Mouse (Mus musculus) midbrain, embryonic 12.5 days (tissue): ENCODE results near the gene Maml1. TPM values are rescaled to one million over a fixed set of nuclear protein-coding genes. Genes with fewer than 3 reads are reported as not detected.
"Not testable (repeated sequence)": the region's sequence is repeated elsewhere in the genome, so short reads cannot be mapped to it uniquely, and the experiment has no call there.

Experiments used
- ATAC-seq: fragments of 200-750 bp; cut with Nextera tagmentation; 2 replicates; pipeline ENCODE4 v1.8.0; 2017; ENCODE audit warnings: low read depth, moderate TSS enrichment, moderate library complexity; ENCODE audit not compliant: low FRiP score
- H3K27ac ChIP-seq: fragments of 300-500 bp; sonication (generic); replicated peaks from 2 replicates; pipeline ENCODE4 v1.5.1; 2016; ENCODE audit warnings: mild to moderate bottlenecking
- H3K27me3 ChIP-seq: fragments of 300-500 bp; sonication (generic); 2 replicates; pipeline ENCODE4 v1.6.1; 2016; ENCODE audit warnings: mild to moderate bottlenecking
- H3K36me3 ChIP-seq: fragments of 300-500 bp; sonication (generic); 2 replicates; pipeline ENCODE4 v1.6.1; 2016
- H3K4me1 ChIP-seq: fragments of 300-500 bp; sonication (generic); 2 replicates; pipeline ENCODE4 v1.6.1; 2016
- H3K4me2 ChIP-seq: fragments of 300-500 bp; sonication (generic); replicated peaks from 2 replicates; pipeline ENCODE4 v1.6.1; 2016; ENCODE audit warnings: mild to moderate bottlenecking, moderate library complexity
- H3K4me3 ChIP-seq: fragments of 300-500 bp; sonication (generic); 2 replicates; pipeline ENCODE4 v1.5.1; 2016; ENCODE audit warnings: mild to moderate bottlenecking
- H3K9ac ChIP-seq: fragments of 300-500 bp; sonication (generic); replicated peaks from 2 replicates; pipeline ENCODE4 v1.6.1; 2016; ENCODE audit warnings: mild to moderate bottlenecking, moderate library complexity
- H3K9me3 ChIP-seq: fragments of 300-500 bp; sonication (generic); 2 replicates; pipeline ENCODE4 v1.6.1; 2016; ENCODE audit warnings: mild to moderate bottlenecking
- WGBS: fragments of 180-500 bp; shearing (Covaris S2); methylation state at CpG from one replicate; pipeline ENCODE4 v1.1.7; 2016; 5-methylcytosine and 5-hydroxymethylcytosine counted together
- polyA plus RNA-seq: library from polyadenylated mRNA; unstranded; fragments of >200 nt; fragmentation: Nextera tagmentation; extraction: Ambion mirVana; gene quantifications from 2 replicates; pipeline ENCODE4 v1.2.1, GENCODE M21; 2016

Maml1 gene
- polyA plus RNA-seq, 1 experiment from 2014 or later = 6.6 TPM

DNA sequence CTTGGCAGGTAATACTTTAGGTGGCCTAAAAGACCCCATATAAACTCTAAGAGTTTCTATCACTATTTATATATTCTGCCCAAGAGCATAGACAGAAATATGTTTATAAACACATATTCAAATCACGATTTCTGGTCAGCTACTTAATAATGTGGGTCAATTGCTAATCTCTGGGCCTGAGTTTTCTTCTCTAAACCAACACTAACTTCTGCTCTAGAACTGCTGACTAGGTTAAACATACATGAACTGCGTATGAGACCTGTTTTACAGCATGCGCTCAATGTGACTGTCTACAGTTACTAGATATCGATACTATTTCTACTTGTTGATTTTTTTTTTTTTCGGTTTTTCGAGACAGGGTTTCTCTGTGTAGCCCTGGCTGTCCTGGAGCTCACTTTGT is 29.1 kb upstream of the Maml1 start:
- Histone ChIP-seq H3K9me3 (no peaks in the 10 kb centered on the region), H3K4me1 (peaks cover 25% of the 10 kb centered on the region)
- WGBS = 97% methylated on average over 6 of the region's 6 CpGs

DNA sequence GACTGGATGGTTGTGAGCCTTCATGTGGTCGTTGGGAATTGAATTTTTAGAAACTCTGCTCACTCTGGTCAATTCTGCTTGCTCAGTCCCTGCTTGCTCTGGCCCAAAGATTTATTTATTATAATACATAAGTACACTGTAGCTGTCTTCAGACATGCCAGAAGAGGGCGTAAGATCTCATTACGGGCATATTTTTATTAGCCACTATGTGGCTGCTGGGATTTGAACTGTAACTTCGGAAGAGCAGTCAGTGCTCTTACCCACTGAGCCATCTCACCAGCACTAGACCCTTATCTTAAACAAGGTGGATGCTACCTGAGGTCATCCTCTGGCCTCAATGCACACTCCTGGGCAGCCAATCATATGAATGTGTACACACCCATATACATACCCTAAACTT is 27.2 kb upstream of the Maml1 start:
- not testable (repeated sequence) for H3K4me3 ChIP-seq, H3K9me3 ChIP-seq, H3K4me2 ChIP-seq, H3K27ac ChIP-seq, H3K36me3 ChIP-seq, H3K27me3 ChIP-seq, ATAC-seq, H3K9ac ChIP-seq
- H3K4me1 ChIP-seq = peaks cover 20% of the 10 kb centered on the region
- WGBS = 92% methylated on average over 4 of the region's 4 CpGs

More for the DNA sequence above, 29.1 kb upstream of the Maml1 start:
- H3K4me2 ChIP-seq = no peak overlapping the region
- H3K36me3 ChIP-seq = 0 out of 2 replicates have a peak, but pooled peaks cover 3% of the 10 kb centered on the region
- H3K27ac ChIP-seq = no peak overlapping the region
- ATAC-seq = no peak
- no peak overlapping the region for H3K4me3 ChIP-seq
- H3K27me3 ChIP-seq = no peaks in the 10 kb centered on the region
- no peak overlapping the region for H3K9ac ChIP-seq

DNA sequence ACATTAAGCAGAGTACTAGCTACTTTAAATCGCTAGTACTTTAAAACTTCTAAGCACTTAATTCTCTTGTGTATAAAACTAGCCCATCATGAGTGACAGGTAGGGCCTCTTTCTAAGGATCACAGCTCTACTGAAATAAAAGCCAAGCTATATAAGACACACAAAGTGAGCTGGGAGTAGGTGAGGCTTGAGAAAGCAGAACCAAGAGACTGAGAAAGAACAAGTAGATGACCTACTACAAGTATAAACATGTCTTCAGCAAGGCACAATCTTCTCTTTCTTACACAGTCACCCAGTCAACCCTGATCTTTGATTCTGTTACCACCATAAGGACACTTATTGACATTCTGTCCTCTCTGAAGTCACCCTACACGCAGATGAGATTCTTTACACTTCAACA is 20.7 kb upstream of the Maml1 start:
- no peak overlapping the region for H3K4me2 ChIP-seq
- WGBS = 91% methylated on average over 2 of the region's 2 CpGs
- peaks cover 34% of the 10 kb centered on the region for H3K36me3 ChIP-seq
- no peaks in the 10 kb centered on the region for H3K27me3 ChIP-seq
- no peaks in the 10 kb centered on the region for H3K9me3 ChIP-seq
- no peak overlapping the region for H3K9ac ChIP-seq
- H3K4me3 ChIP-seq = no peak overlapping the region
- no peak overlapping the region for H3K27ac ChIP-seq
- ATAC-seq = no peak
- no peaks in the 10 kb centered on the region for H3K4me1 ChIP-seq

DNA sequence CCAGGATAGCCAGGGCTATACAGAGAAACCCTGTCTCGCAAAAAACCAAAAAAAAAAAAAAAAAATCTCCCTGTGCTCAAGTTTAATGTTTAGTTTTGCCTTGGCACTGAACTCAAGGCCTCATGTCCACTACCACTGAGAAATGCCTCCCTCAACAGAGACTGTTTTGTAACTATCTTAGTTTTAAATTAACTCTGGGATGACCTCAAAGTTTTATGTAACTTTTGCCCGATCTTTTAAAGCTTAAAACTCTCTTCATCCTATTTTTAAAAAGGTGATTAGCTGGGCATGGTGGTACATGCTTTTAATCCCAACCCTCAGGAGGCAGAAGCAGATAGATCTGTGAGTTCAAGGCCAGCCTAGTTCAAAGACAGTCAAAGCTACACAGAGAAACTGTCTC is 11.3 kb upstream of the Maml1 start:
- 92% methylated on average over 2 of the region's 2 CpGs for WGBS
- H3K27ac ChIP-seq = no peak overlapping the region
- H3K4me1 ChIP-seq = no peaks in the 10 kb centered on the region
- H3K27me3 ChIP-seq = no peaks in the 10 kb centered on the region
- no peak for ATAC-seq
- H3K4me2 ChIP-seq = no peak overlapping the region
- peaks cover 93% of the 10 kb centered on the region for H3K36me3 ChIP-seq
- H3K4me3 ChIP-seq = no peak overlapping the region
- no peak overlapping the region for H3K9ac ChIP-seq
- H3K9me3 ChIP-seq = no peaks in the 10 kb centered on the region

DNA sequence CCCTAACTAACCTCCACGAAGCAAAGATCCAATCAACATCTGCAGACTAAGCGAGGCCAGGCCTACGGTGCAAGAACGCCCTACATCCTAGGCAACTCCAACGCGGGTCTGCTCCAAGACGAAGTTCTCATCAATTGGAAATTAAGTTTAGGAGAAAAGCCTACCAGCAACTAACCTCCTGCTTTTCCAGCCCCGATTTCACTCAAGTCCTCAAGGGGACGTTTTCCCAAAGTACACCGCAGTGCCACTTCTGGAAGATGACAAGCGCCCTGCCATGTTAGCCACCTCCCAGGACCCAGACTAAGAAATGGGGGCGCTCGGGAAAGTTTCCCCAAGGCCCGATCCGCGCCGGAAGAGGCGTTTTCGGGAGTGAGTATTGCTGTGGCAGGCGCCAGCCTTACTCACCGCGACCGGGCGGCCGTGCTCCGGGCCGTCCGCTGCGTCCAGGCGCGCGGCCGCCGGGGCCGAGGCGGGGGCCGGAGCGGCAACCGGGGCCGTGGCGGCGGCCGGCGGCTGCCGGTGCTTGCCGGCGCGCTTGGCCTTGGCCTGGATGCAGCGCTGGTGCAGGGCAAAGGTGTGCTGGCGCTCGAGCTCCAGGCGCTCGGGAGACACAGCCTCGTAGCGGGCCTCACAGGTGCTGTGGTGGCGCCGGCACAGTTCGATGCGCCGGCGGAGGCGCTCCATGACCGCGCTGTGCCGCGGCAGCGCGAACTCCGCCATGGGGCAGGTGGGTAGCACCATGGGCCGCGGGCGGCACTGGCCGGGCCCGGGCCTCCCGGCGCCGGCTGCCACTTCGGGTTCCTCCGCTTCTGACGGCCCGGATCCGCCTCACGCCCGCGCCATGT is 568 bp downstream of the Maml1 start:
- Histone ChIP-seq H3K27me3 (no peaks in the 10 kb centered on the region), H3K4me1 (peaks cover 27% of the 10 kb centered on the region), H3K36me3 (peaks cover 25% of the 10 kb centered on the region), H3K9me3 (no peaks in the 10 kb centered on the region), H3K4me2 (peak overlapping the region; percentile 80), H3K27ac (peak overlapping the region; percentile 98), H3K9ac (peak overlapping the region; percentile 94), H3K4me3 (peak overlapping the region; percentile 91)
- WGBS = under 1% methylated on average over 85 of the region's 85 CpGs
- ATAC-seq = peak; percentile 83

DNA sequence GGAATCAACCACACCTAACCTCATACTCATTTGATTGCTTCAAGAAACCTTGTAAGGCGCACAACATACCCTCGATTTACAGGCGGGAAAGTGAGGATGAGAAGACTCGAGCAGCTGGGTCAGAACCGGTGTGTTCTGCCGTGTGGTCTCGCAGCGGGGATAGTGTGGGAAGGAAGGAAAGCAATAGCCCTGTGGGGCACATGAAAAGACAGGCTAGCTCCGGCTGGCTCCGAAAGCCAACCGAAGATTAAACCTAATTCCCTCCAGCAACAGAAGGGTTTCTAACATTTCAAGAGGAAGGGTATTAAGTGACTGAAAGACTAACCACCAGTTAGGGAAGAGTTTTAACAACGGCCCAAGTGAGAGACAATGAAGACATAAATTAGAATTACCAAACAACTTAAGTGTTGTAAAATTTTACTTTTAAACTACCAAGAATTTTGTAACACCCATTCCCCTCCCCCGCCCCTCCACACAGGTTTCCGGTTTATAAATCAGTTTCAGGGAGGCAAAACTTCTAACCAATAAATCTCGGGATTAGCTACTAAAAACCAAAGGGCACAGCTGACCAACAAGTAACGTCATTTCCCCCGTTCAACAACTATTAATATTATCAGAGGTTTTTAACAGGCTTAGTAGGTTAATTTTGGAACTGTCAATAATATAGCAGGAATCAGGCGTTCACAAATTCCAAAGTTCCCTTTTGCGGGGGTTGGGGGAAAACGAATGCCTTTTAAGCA is 1.5 kb downstream of the Maml1 start:
- Histone ChIP-seq H3K27ac (peak overlapping the region; percentile 98; the same call in 1 of the 2 replicates), H3K27me3 (no peaks in the 10 kb centered on the region), H3K9ac (peak overlapping the region; percentile 94), H3K4me2 (peak overlapping the region; percentile 80), H3K4me3 (peak overlapping the region; percentile 91), H3K36me3 (peaks cover 25% of the 10 kb centered on the region), H3K4me1 (peaks cover 27% of the 10 kb centered on the region), H3K9me3 (no peaks in the 10 kb centered on the region)
- WGBS = 13% methylated on average over 20 of the region's 20 CpGs
- ATAC-seq = no peak

DNA sequence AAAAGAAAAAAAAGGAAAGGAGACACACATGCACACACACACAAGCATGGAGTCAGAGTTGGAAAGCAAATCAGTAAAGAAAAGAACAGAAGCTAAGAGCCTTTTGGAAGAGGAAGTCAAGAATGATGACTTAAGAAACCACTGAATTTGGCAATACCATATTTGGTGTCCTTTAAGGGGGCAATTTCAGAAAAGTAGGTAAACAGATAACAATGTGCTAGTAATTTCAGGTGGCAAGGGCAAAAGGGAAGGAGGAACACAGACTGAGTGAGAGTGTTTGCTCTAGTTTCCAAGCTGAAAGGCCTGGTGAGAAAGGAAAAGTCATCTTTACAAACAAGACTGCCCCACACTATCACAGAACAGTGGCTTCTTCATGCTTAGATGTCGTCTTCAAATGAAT is 5.7 kb downstream of the Maml1 start:
- H3K4me1 ChIP-seq = peaks cover 23% of the 10 kb centered on the region
- no peaks in the 10 kb centered on the region for H3K27me3 ChIP-seq
- H3K9me3 ChIP-seq = no peaks in the 10 kb centered on the region
- 96% methylated on average over 1 of the region's 1 CpGs for WGBS
- peaks cover 15% of the 10 kb centered on the region; the same call in 1 of the 2 replicates for H3K36me3 ChIP-seq
- H3K27ac ChIP-seq = no peak overlapping the region
- H3K4me3 ChIP-seq = no peak overlapping the region
- H3K4me2 ChIP-seq = no peak overlapping the region
- ATAC-seq = no peak
- H3K9ac ChIP-seq = no peak overlapping the region

DNA sequence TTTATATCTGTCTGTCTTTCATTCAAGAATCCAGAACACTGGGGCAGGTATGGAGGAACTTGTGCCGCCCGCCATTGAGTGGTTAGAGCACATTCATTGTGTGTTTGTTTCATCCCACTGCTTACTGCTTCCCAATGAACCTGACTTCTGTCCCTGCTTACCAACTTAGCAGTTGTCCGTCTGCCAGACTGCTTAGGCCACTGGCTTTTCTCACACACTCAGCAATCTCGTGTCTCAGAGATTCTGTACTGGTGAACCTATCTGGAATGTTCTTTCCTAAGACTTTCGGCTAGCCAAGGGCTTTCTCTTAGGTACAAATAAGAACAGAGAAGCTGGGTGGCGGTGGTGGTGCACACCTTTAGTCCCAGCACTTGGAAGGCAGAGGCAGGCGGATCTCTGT is 6.4 kb downstream of the Maml1 start:
- no peak overlapping the region for H3K4me3 ChIP-seq
- peaks cover 21% of the 10 kb centered on the region for H3K4me1 ChIP-seq
- H3K9ac ChIP-seq = no peak overlapping the region
- H3K27me3 ChIP-seq = no peaks in the 10 kb centered on the region
- no peaks in the 10 kb centered on the region for H3K9me3 ChIP-seq
- peaks cover 22% of the 10 kb centered on the region; the same call in 1 of the 2 replicates for H3K36me3 ChIP-seq
- H3K27ac ChIP-seq = no peak overlapping the region
- 94% methylated on average over 7 of the region's 7 CpGs for WGBS
- no peak overlapping the region for H3K4me2 ChIP-seq
- ATAC-seq = no peak

DNA sequence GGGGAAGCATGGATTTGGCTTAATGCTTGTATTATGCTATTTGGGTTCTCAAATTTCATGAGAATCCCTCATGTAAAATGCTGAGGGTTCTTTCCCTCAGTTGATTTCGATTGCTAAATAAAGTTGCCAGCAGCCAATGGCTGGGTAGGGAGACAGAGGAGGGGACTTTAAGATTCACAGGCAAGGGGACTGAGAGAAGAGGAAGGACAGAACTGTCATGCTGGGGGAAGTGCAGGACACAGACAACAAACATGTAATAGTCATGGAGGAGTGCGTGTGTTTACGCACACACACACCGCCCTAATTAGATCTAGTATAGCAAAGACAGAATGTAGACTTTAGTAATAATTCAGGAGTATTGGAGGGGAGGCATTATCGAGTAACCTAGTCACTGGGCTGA is 6.8 kb downstream of the Maml1 start:
- Histone ChIP-seq H3K4me2 (no peak overlapping the region), H3K9ac (no peak overlapping the region), H3K36me3 (peaks cover 26% of the 10 kb centered on the region; the same call in 1 of the 2 replicates), H3K9me3 (no peaks in the 10 kb centered on the region), H3K4me3 (no peak overlapping the region), H3K4me1 (peaks cover 16% of the 10 kb centered on the region), H3K27ac (no peak overlapping the region), H3K27me3 (no peaks in the 10 kb centered on the region)
- 96% methylated on average over 5 of the region's 5 CpGs for WGBS
- no peak for ATAC-seq

DNA sequence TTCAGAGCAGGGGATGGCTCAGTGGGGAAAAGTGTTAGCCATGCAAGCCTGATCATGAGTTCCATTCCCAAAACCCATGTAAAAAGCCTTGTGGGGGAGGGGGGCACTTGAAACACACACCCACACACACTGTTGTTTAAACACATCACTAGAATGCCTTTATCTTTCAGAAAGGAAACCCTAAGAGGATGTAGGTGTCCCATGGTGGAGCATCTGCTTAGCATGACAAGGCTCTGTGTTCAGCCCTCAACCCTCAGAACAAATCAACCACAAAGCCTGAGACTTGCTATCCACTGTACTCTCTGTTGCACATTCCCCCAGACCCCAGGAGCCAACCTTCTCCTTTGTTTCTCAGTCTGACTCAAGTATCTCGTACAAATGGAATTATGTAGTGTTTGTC is 12.1 kb downstream of the Maml1 start:
- Histone ChIP-seq H3K36me3 (peaks cover 20% of the 10 kb centered on the region), H3K4me3 (no peak overlapping the region), H3K4me2 (no peak overlapping the region), H3K9ac (no peak overlapping the region), H3K9me3 (no peaks in the 10 kb centered on the region), H3K27me3 (no peaks in the 10 kb centered on the region), H3K4me1 (no peaks in the 10 kb centered on the region), H3K27ac (no peak overlapping the region)
- WGBS = 82% methylated on average over 1 of the region's 1 CpGs
- no peak for ATAC-seq

DNA sequence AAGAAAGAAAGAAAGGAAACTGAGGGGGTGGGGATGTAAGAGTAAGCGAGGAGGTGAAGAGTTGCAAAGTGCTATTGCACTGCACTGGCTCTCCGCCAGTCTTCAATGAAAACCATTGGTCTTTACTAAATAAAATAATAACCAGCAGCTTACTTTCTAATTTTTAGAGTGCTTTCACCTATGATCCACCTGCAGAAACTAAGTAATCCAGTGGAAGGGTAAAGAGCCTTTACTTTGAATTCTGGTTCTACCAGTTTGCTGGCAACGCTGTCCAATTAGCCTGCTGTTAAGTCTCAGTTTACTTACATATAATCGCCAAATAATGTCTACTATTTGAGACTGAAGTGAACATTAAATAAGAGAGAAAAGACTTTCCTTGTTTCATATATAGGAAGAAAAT is 13.1 kb downstream of the Maml1 start:
- 98% methylated on average over 4 of the region's 4 CpGs for WGBS
- Histone ChIP-seq H3K4me3 (no peak overlapping the region), H3K9me3 (no peaks in the 10 kb centered on the region), H3K27me3 (no peaks in the 10 kb centered on the region), H3K27ac (no peak overlapping the region), H3K4me2 (no peak overlapping the region), H3K9ac (no peak overlapping the region), H3K4me1 (no peaks in the 10 kb centered on the region), H3K36me3 (peaks cover 20% of the 10 kb centered on the region)
- no peak for ATAC-seq

DNA sequence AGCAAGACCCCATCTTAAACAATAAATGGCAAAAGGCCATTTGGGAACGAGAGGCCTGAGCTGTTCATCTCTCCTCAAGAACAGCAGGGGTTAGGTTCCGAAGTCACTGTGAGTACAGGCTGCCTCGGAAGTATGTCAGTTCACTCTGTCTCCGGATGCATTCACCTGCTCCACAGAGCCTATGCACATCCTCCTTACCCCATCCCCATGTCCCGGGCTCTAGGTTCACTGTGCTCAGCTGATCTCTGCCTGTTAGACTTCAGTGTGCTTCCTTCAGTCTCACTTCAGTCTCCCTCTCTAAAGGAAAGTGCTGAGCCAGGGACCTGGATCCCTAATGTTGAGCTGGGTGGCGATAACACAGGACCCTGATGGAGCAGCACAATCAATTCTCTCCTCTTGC is 14.4 kb downstream of the Maml1 start:
- WGBS = 92% methylated on average over 6 of the region's 6 CpGs
- no peaks in the 10 kb centered on the region for H3K9me3 ChIP-seq
- no peak overlapping the region for H3K4me3 ChIP-seq
- no peak overlapping the region for H3K4me2 ChIP-seq
- H3K4me1 ChIP-seq = no peaks in the 10 kb centered on the region
- no peak overlapping the region for H3K9ac ChIP-seq
- ATAC-seq = no peak
- no peak overlapping the region for H3K27ac ChIP-seq
- peaks cover 20% of the 10 kb centered on the region for H3K36me3 ChIP-seq
- H3K27me3 ChIP-seq = no peaks in the 10 kb centered on the region
